Mouse (Mus musculus) testis, adult 2 months (tissue): ENCODE measurements around the gene Tmem107.

Experiments
- CTCF ChIP-seq: fragments of 200-500 bp; IDR thresholded peaks from 2 replicates; pipeline ENCODE4 v1.5.1; 2012; ENCODE audit warnings: low read depth, mild to moderate bottlenecking, inconsistent platforms, low read length, moderate library complexity; ENCODE audit not compliant: control insufficient read depth, insufficient read depth, insufficient replicate concordance
- POLR2A ChIP-seq: fragments of 200-500 bp; IDR thresholded peaks from 2 replicates; pipeline ENCODE4 v1.6.1; 2012; ENCODE audit warnings: low read depth, mild to moderate bottlenecking, inconsistent platforms, low read length, moderate library complexity; ENCODE audit not compliant: control insufficient read depth

DNA sequence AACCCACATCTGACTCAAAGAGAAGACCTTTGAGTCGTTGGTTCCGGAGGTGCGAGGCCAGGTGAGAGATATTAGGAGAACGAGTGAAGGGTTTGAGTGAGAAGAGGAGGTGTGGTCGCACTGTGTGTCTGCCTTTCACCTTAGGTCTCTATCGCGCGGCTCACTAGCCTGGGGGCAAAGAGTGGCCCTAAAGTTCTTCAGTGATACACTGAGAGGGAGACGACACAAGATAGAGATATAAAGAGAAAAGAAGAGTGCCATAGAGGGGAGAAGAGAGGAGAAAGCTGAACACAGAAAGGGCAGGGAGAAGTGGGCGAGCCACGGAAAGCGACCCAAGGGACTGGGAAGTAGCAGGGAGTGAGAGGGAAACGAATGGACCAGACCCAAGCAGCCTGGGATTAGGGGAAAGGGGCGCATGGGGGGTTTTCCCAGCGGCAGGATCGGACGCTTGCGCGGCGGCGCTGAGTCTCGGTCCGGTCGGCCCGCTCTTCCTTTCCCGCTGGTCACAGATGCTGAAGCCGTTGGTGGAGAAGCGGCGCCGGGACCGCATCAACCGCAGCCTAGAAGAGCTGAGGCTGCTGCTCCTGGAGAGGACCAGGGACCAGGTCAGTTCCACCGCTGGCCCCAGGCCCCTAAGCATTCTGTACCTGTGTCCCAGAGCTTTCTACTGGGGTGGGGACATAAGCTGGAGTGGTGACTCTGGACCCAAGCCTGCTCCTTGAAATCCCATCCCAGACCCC lies 50.6 kb downstream of the Tmem107 start:
- no peak for TF ChIP-seq CTCF
- TF ChIP-seq POLR2A: no peak
